Mouse (Mus musculus) CH12.LX (cell line): ENCODE data around the gene Agap1. TPM values are rescaled to one million over a fixed set of nuclear protein-coding genes. Genes with fewer than 3 reads are reported as not detected.

Experiments used
- DNase-seq: peaks from one replicate; pipeline ENCODE4 v3.0.0-alpha.2; 2013; ENCODE audit errors: extremely low read depth
- H3K27ac ChIP-seq: 2 replicates; pipeline ENCODE4 v1.5.1; 2012; ENCODE audit warnings: low read depth, mild to moderate bottlenecking, control low read depth, moderate library complexity; ENCODE audit not compliant: insufficient read depth
- H3K27me3 ChIP-seq: replicated peaks from 2 replicates; pipeline ENCODE3; 2012; ENCODE audit warnings: inconsistent platforms
- H3K36me3 ChIP-seq, 2 experiments: replicated peaks in 1 of 2; 2 replicates each; pipeline versions ENCODE3 to v1.6.1; 2012; ENCODE audit warnings: inconsistent platforms in 1 of 2, low read length in 1 of 2, mild to moderate bottlenecking in 1 of 2, mixed read lengths in 1 of 2, moderate library complexity in 1 of 2; ENCODE audit not compliant: control insufficient read depth in 1 of 2, insufficient read depth in 1 of 2
- H3K4me1 ChIP-seq, 2 experiments: 2 replicates each; pipeline ENCODE4 v1.6.1; 2012; ENCODE audit warnings: inconsistent platforms in 1 of 2, moderate library complexity in 1 of 2; ENCODE audit not compliant: insufficient read depth in 2 of 2, control insufficient read depth in 1 of 2
- H3K4me2 ChIP-seq: 2 replicates; pipeline ENCODE4 v1.6.1; 2012; ENCODE audit warnings: low read depth, mild to moderate bottlenecking, control low read depth; ENCODE audit not compliant: poor library complexity, insufficient read depth, severe bottlenecking
- H3K4me3 ChIP-seq, 3 experiments: fragments of 150-350 bp in 1 of 3; sonication (generic) in 1 of 3; replicated peaks in 1 of 3; 2 replicates each; pipeline versions ENCODE3 to v1.5.1; 2011 to 2012; ENCODE audit warnings: low read depth in 2 of 3, low read length in 2 of 3, mild to moderate bottlenecking in 2 of 3, moderate library complexity in 2 of 3, control low read depth in 1 of 3, improper control_type of control experiment in 1 of 3, inconsistent platforms in 1 of 3, mixed read lengths in 1 of 3; ENCODE audit not compliant: poor library complexity in 1 of 3
- H3K79me2 ChIP-seq: replicated peaks from 2 replicates; pipeline ENCODE4 v1.6.1; 2012; ENCODE audit warnings: mild to moderate bottlenecking, moderate library complexity; ENCODE audit not compliant: control insufficient read depth, poor library complexity, insufficient read depth, severe bottlenecking; ENCODE audit errors: extremely low read depth
- H3K9ac ChIP-seq: 2 replicates; pipeline ENCODE4 v1.6.1; 2012; ENCODE audit warnings: low read depth, mild to moderate bottlenecking, control low read depth, moderate library complexity; ENCODE audit not compliant: insufficient read depth
- H3K9me3 ChIP-seq: replicated peaks from 2 replicates; pipeline ENCODE3; 2012; ENCODE audit warnings: low read length, inconsistent platforms, mixed read lengths
- CHD1 ChIP-seq: IDR thresholded peaks from 2 replicates; pipeline ENCODE4 v1.6.1; 2012; ENCODE audit warnings: low read depth, low read length, improper control_type of control experiment, inconsistent platforms
- CTCF ChIP-seq, 2 experiments: IDR thresholded peaks in 1 of 2; conservative IDR thresholded peaks in 1 of 2; 2 replicates each; pipeline ENCODE4 v1.5.1; 2011 to 2012; ENCODE audit warnings: low read depth in 2 of 2, low read length in 2 of 2, improper control_type of control experiment in 1 of 2, inconsistent platforms in 1 of 2, mild to moderate bottlenecking in 1 of 2, moderate library complexity in 1 of 2
- E2F4 ChIP-seq: IDR thresholded peaks from 2 replicates; pipeline ENCODE4 v1.6.1; 2011; ENCODE audit warnings: low read depth, low read length, improper control_type of control experiment; ENCODE audit not compliant: insufficient replicate concordance
- ETS1 ChIP-seq: conservative IDR thresholded peaks from 2 replicates; pipeline ENCODE4 v1.6.1; 2012; ENCODE audit warnings: low read depth, mild to moderate bottlenecking, inconsistent platforms, low read length, improper control_type of control experiment, moderate library complexity
- IRF4 ChIP-seq: IDR thresholded peaks from 2 replicates; pipeline ENCODE4 v1.6.1; 2014; ENCODE audit warnings: low read depth, mild to moderate bottlenecking, inconsistent platforms, low read length, improper control_type of control experiment
- KAT2A ChIP-seq: IDR thresholded peaks from 2 replicates; pipeline ENCODE4 v1.6.1; 2012; ENCODE audit warnings: low read length, improper control_type of control experiment, inconsistent platforms; ENCODE audit not compliant: insufficient replicate concordance
- MAX ChIP-seq: IDR thresholded peaks from 2 replicates; pipeline ENCODE4 v1.6.1; 2011; ENCODE audit warnings: low read length, improper control_type of control experiment
- MAZ ChIP-seq: IDR thresholded peaks from 2 replicates; pipeline ENCODE4 v1.6.1; 2012; ENCODE audit warnings: low read depth, mild to moderate bottlenecking, inconsistent platforms, low read length, improper control_type of control experiment, moderate library complexity
- MEF2A ChIP-seq: IDR thresholded peaks from 2 replicates; pipeline ENCODE4 v1.6.1; 2014; ENCODE audit warnings: low read depth, mild to moderate bottlenecking, inconsistent platforms, low read length, improper control_type of control experiment, borderline replicate concordance
- MXI1 ChIP-seq: IDR thresholded peaks from 2 replicates; pipeline ENCODE4 v1.6.1; 2011; ENCODE audit warnings: mild to moderate bottlenecking, low read depth, low read length, improper control_type of control experiment
- MYC ChIP-seq: IDR thresholded peaks from 2 replicates; pipeline ENCODE4 v1.6.1; 2011; ENCODE audit warnings: low read depth, mild to moderate bottlenecking, improper control_type of control experiment, low read length
- NRF1 ChIP-seq: IDR thresholded peaks from 2 replicates; pipeline ENCODE4 v1.6.1; 2014; ENCODE audit warnings: low read depth, mild to moderate bottlenecking, inconsistent platforms, low read length, improper control_type of control experiment, moderate library complexity
- TCF12 ChIP-seq: IDR thresholded peaks from 2 replicates; pipeline ENCODE4 v1.6.1; 2014; ENCODE audit warnings: low read depth, mild to moderate bottlenecking, inconsistent platforms, low read length, improper control_type of control experiment
- USF1 ChIP-seq: IDR thresholded peaks from 2 replicates; pipeline ENCODE4 v1.6.1; 2014; ENCODE audit warnings: low read depth, mild to moderate bottlenecking, inconsistent platforms, low read length, improper control_type of control experiment
- USF2 ChIP-seq: conservative IDR thresholded peaks from 2 replicates; pipeline ENCODE4 v1.6.1; 2011; ENCODE audit warnings: low read depth, low read length, improper control_type of control experiment
- ZC3H11A ChIP-seq: IDR thresholded peaks from 2 replicates; pipeline ENCODE4 v1.6.1; 2012; ENCODE audit warnings: low read depth, mild to moderate bottlenecking, inconsistent platforms, low read length, improper control_type of control experiment
- ZMIZ1 ChIP-seq: IDR thresholded peaks from 2 replicates; pipeline ENCODE4 v1.6.1; 2012; ENCODE audit warnings: low read depth, mild to moderate bottlenecking, inconsistent platforms, low read length, improper control_type of control experiment
- dilution Hi-C: fragments of 300-500 bp; cut with MboI; formaldehyde crosslinking; loops from 2 replicates; pipeline ENCODE4 v1.14.3; 2020; ENCODE audit warnings: low sequenced_read_pairs; ENCODE audit not compliant: extremely low pct_unique_long_range_greater_than_20kb, extremely low pct_ligation_motif_present
- in situ Hi-C: fragments of 300-500 bp; cut with MboI; formaldehyde crosslinking; loops from 3 replicates; pipeline ENCODE4 v1.14.3; 2019; ENCODE audit warnings: low sequenced_read_pairs, low pct_ligation_motif_present, low pct_unique_long_range_greater_than_20kb, mixed read lengths
- polyA plus RNA-seq: library from polyadenylated mRNA; unstranded; fragments of >175 nt; gene quantifications from 2 replicates; pipeline ENCODE4 v1.2.1, GENCODE M21; 2012; ENCODE audit warnings: low read depth; ENCODE audit not compliant: insufficient read length
- total RNA-seq, 2 experiments: library from RNA; depleted of rRNA; stranded (reverse); fragments of 300-350 nt in 1 of 2; fragments of >200 nt in 1 of 2; gene quantifications; 2 replicates each; pipeline ENCODE4 v1.2.3; 2012 to 2014

Agap1 gene
- total and polyA plus RNA-seq, 3 experiments: not detected

DNA sequence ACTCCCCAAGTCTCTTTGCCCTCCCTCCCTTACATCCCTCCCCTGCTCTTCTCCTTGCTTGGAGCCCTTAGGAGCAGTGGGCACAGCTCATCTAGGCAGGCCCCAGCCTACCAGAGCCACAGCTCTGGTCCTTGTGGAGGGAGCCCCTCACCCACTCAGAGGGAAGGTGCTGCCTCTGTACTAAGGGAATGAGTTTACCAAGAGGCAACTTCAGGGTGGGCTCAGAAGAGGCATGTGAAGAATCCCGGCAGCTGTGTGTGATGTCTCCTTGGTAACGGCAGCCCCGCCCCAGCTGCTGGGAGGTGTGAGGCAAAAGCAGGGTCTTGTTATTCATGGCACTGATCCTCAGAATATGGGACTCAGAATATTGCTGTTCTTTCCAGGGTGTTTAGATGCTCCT, 309.3 kb downstream of the Agap1 start:
- no peak overlapping the region for H3K9ac ChIP-seq
- H3K27me3 ChIP-seq: no peaks in the 10 kb centered on the region
- TF ChIP-seq NRF1 (no peak), MAX (no peak), CHD1 (no peak), IRF4 (no peak), MYC (no peak), MEF2A (no peak), ETS1 (no peak), ZC3H11A (no peak), E2F4 (no peak), USF1 (no peak), USF2 (no peak), MXI1 (no peak), CTCF (conservative IDR thresholded peaks at IDR 0.05 in 1 of 2, IDR thresholded peaks at IDR 0.05 in 1 of 2; ENCODE audit: low read depth in 2 of 2, low read length in 2 of 2) (no peak), TCF12 (no peak), KAT2A (no peak), ZMIZ1 (no peak), MAZ (no peak)
- no peaks in the 10 kb centered on the region for H3K4me1 ChIP-seq
- no peak overlapping the region for H3K4me2 ChIP-seq
- H3K27ac ChIP-seq: no peak overlapping the region
- no peak overlapping the region for H3K4me3 ChIP-seq
- no peaks in the 10 kb centered on the region for H3K36me3 ChIP-seq
- in situ Hi-C loops (no loop called here), dilution Hi-C loops (no loop called here)
- no peaks in the 10 kb centered on the region for H3K79me2 ChIP-seq
- no peak for DNase-seq
- H3K9me3 ChIP-seq: peaks cover 81% of the 10 kb centered on the region

DNA sequence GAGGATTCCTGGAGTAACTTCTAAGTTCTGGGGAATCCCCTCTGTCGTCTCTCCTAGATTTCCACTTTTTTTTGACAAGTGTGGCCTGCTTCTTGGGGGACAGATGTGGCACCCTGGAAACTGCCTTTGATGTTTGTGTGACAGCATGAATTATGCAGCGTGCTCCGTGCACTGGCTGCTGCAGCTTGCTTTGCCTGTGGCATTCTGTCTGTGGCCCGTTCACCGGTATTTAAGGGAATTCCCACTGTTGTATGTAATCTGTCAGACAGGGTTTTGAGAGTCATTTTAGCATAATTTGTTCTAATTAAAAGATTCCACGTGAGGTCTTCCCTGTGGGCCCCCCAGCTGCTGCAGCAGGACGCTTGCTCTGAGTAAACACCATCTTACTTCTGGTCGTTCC, 312.3 kb downstream of the Agap1 start:
- dilution Hi-C loops: no loop called here
- in situ Hi-C loops: no loop called here
- Histone ChIP-seq H3K4me3 (no peak overlapping the region), H3K9me3 (peaks cover 87% of the 10 kb centered on the region), H3K79me2 (no peaks in the 10 kb centered on the region), H3K27me3 (no peaks in the 10 kb centered on the region), H3K27ac (no peak overlapping the region), H3K4me2 (no peak overlapping the region), H3K36me3 (no peaks in the 10 kb centered on the region), H3K9ac (no peak overlapping the region), H3K4me1 (no peaks in the 10 kb centered on the region)
- DNase-seq: no peak
- TF ChIP-seq MYC (no peak), USF2 (no peak), MEF2A (no peak), E2F4 (no peak), MAX (no peak), ZC3H11A (no peak)
